Comparison of ENCODE assay signal across 8 mouse cellular contexts in the genomic region with DNA sequence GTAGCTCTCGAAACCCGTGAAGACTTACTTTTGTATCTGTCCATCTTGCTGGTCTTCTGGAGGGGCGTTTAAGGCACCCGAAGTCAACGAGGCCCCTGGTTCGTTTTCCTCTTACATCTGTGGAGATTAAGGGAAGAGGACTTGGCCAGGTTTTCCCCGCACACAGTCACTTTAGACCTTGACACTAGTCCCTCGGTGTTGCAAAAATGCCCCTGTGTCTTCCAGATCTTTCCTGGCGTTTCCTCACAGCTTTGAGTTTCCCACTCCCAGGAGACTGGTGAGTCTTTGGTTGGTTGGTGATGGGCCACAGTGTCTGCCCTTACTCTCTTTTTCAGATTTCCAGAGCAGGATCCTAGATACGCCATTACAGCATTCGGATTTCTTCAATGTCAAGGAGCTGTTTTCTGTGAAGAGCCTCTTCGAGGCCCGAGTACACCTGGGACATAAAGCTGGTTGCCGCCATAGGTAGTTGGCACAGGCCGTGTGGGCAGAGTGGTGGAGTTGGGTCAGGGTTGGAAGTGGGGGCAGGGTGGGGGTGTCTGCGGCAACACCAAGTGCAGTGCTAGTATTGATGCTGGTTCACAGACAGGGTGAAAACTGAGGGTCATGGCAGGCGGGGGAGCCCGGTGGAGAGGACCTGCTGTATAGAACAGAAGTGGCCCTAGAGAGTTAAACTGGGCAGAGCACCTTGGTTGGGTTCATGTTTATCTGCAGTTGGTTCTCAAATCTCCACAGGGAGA. TPM values are rescaled to one million over a fixed set of nuclear protein-coding genes. Genes with fewer than 3 reads are reported as not detected.
DNase-seq lines count a peak whose midpoint lies in the region; ATAC-seq and TF ChIP-seq lines count a peak whose summit lies in the region.

No protein-coding gene starts in this region.

- TF ChIP-seq CTCF in kidney, postnatal 0 days (IDR thresholded peaks at IDR 0.05; ENCODE audit: low read depth) = no peak
- no peak for TF ChIP-seq CTCF in bone marrow, adult 2 months (IDR thresholded peaks at IDR 0.05; ENCODE audit: control insufficient read depth, insufficient read depth, low read length)
- TF ChIP-seq CTCF in heart, postnatal 0 days (IDR thresholded peaks at IDR 0.05; ENCODE audit: low read depth) = no peak

- no peak for TF ChIP-seq EP300 in heart, postnatal 0 days (IDR thresholded peaks at IDR 0.05; ENCODE audit: low read depth)

- no peaks in the 10 kb centered on the region for H3K27me3 ChIP-seq in kidney, postnatal 0 days (ENCODE audit: insufficient read depth, low read length)
- H3K27me3 ChIP-seq in heart, postnatal 0 days (ENCODE audit: control insufficient read depth, insufficient read depth, low read length) = 0 out of 2 replicates have a peak, but pooled peaks cover 4% of the 10 kb centered on the region
- H3K27me3 ChIP-seq in midbrain, embryonic 12.5 days = peaks cover 16% of the 10 kb centered on the region

- H3K4me2 ChIP-seq in kidney, postnatal 0 days (ENCODE audit: low read length) = peak overlapping the region; percentile 85
- peak overlapping the region; percentile 76 for H3K4me2 ChIP-seq in heart, postnatal 0 days (ENCODE audit: low read depth, low read length)
- peak overlapping the region; percentile 83 for H3K4me2 ChIP-seq in midbrain, embryonic 12.5 days (replicated peaks)

- H3K4me3 ChIP-seq in kidney, postnatal 0 days (replicated peaks; ENCODE audit: low read depth, low read length) = peak overlapping the region; percentile 81
- H3K4me3 ChIP-seq in bone marrow, adult 2 months (replicated peaks; ENCODE audit: control insufficient read depth, low read depth, low read length) = peak overlapping the region; percentile 77
- peak overlapping the region; percentile 87 for H3K4me3 ChIP-seq in heart, postnatal 0 days (ENCODE audit: low read depth, low read length)
- H3K4me3 ChIP-seq in midbrain, embryonic 12.5 days = peak overlapping the region; percentile 75

- no peak overlapping the region for H3K27ac ChIP-seq in kidney, postnatal 0 days
- no peak overlapping the region for H3K27ac ChIP-seq in bone marrow, adult 2 months (ENCODE audit: control insufficient read depth, insufficient read depth, low read depth, low read length, poor library complexity)
- H3K27ac ChIP-seq in heart, postnatal 0 days (ENCODE audit: low read depth) = peak overlapping the region; percentile 54; the same call in 1 of the 2 replicates
- no peak overlapping the region for H3K27ac ChIP-seq in midbrain, embryonic 12.5 days (replicated peaks)

- intact Hi-C loops in gastrocnemius, postnatal 36 days (cut with DNase I) = no loop called here

- no peak for DNase-seq in kidney, postnatal 0 days (ENCODE audit: low spot score)
- DNase-seq in kidney, postnatal 4 days = no peak
- DNase-seq in heart, postnatal 0 days (ENCODE audit: low spot score) = no peak
- DNase-seq in gastrocnemius, postnatal 36 days = no peak
- no peak for DNase-seq in left cerebral cortex, adult 9 months (ENCODE audit: low spot score in 2 of 2)
- DNase-seq in urinary bladder, postnatal 36 days (ENCODE audit: low spot score in 2 of 2) = no peak

- no peak for ATAC-seq in kidney, postnatal 0 days (replicated peaks; ENCODE audit: low FRiP score, low read depth)
- ATAC-seq in heart, postnatal 0 days (ENCODE audit: insufficient read depth, low read depth) = no peak
- no peak for ATAC-seq in midbrain, embryonic 12.5 days (ENCODE audit: low FRiP score, low read depth)

- peaks cover 16% of the 10 kb centered on the region for H3K36me3 ChIP-seq in kidney, postnatal 0 days (ENCODE audit: insufficient read depth, low read length)
- peaks cover 27% of the 10 kb centered on the region for H3K36me3 ChIP-seq in heart, postnatal 0 days (replicated peaks; ENCODE audit: control insufficient read depth, insufficient read depth, low read length)
- peaks cover 46% of the 10 kb centered on the region for H3K36me3 ChIP-seq in midbrain, embryonic 12.5 days

- TF ChIP-seq POLR2A in bone marrow, adult 2 months (IDR thresholded peaks at IDR 0.05; ENCODE audit: borderline replicate concordance, control insufficient read depth, low read depth, low read length) = no peak

- 55% methylated on average over 18 of the region's 18 CpGs for WGBS in kidney, postnatal 0 days
- 49% methylated on average over 18 of the region's 18 CpGs for WGBS in bone marrow, adult 2 months
- 51% methylated on average over 18 of the region's 18 CpGs for WGBS in heart, postnatal 0 days
- 54% methylated on average over 18 of the region's 18 CpGs for WGBS in midbrain, embryonic 12.5 days

- H3K4me1 ChIP-seq in kidney, postnatal 0 days (replicated peaks; ENCODE audit: insufficient read depth, low read length) = peaks cover 12% of the 10 kb centered on the region; the same call in 1 of the 2 replicates
- no peaks in the 10 kb centered on the region; the same call in 1 of the 2 replicates for H3K4me1 ChIP-seq in bone marrow, adult 2 months (ENCODE audit: control insufficient read depth, insufficient read depth, low read length)
- peaks cover 6% of the 10 kb centered on the region; the same call in 1 of the 2 replicates for H3K4me1 ChIP-seq in heart, postnatal 0 days (ENCODE audit: control insufficient read depth, insufficient read depth)
- H3K4me1 ChIP-seq in midbrain, embryonic 12.5 days = peaks cover 22% of the 10 kb centered on the region

- peak overlapping the region; percentile 93 for H3K9ac ChIP-seq in kidney, postnatal 0 days (ENCODE audit: low read depth, low read length)
- H3K9ac ChIP-seq in heart, postnatal 0 days (replicated peaks; ENCODE audit: low read depth, low read length) = peak overlapping the region; percentile 91
- peak overlapping the region; percentile 90 for H3K9ac ChIP-seq in midbrain, embryonic 12.5 days (replicated peaks)

- peaks cover 4% of the 10 kb centered on the region; the same call in 1 of the 2 replicates for H3K9me3 ChIP-seq in kidney, postnatal 0 days (replicated peaks; ENCODE audit: low read length)
- H3K9me3 ChIP-seq in heart, postnatal 0 days (replicated peaks; ENCODE audit: control insufficient read depth, low read length) = no peaks in the 10 kb centered on the region; the same call in 1 of the 2 replicates
- no peaks in the 10 kb centered on the region; the same call in 1 of the 2 replicates for H3K9me3 ChIP-seq in midbrain, embryonic 12.5 days

RNA-seq across cellular contexts. Expression of a gene that starts 0.8 kb away (rescaled TPM):
- 51.9 and 54.1 TPM in 2 replicates for polyA plus RNA-seq in kidney, postnatal 0 days (2015; fragmentation: Nextera tagmentation; extraction: Ambion mirVana)
- 8.8 and 13.7 TPM in 2 replicates for polyA plus RNA-seq in bone marrow, adult 2 months (2011; ENCODE audit: insufficient read depth, insufficient read length, low replicate concordance, missing spikeins)
- total RNA-seq in heart, postnatal 0 days (2014; rRNA removed; ENCODE audit: low replicate concordance) = 29.8 and 37.1 TPM in 2 replicates
- polyA plus RNA-seq in heart, postnatal 0 days (2015; fragmentation: Nextera tagmentation; extraction: Ambion mirVana) = 40.9 and 45.0 TPM in 2 replicates
- 53.3 and 54.5 TPM in 2 replicates for polyA plus RNA-seq in midbrain, embryonic 12.5 days (2016; fragmentation: Nextera tagmentation; extraction: Ambion mirVana)
- total RNA-seq in gastrocnemius, postnatal 36 days (2021) = 10 to 100 TPM; 21.4 to 24.8 TPM

RNA-seq across cellular contexts. Expression of a gene that starts 2.5 kb away (rescaled TPM):
- polyA plus RNA-seq in kidney, postnatal 0 days (2015; fragmentation: Nextera tagmentation; extraction: Ambion mirVana) = 0.22 and 0.49 TPM in 2 replicates
- polyA plus RNA-seq in bone marrow, adult 2 months (2011; ENCODE audit: insufficient read depth, insufficient read length, low replicate concordance, missing spikeins) = 6.8 TPM in 1 of 2 replicates, not detected in the other
- total RNA-seq in heart, postnatal 0 days (2014; rRNA removed; ENCODE audit: low replicate concordance) = not detected in 2 replicates
- 0.15 and 0.65 TPM in 2 replicates for polyA plus RNA-seq in heart, postnatal 0 days (2015; fragmentation: Nextera tagmentation; extraction: Ambion mirVana)
- 0.59 and 0.75 TPM in 2 replicates for polyA plus RNA-seq in midbrain, embryonic 12.5 days (2016; fragmentation: Nextera tagmentation; extraction: Ambion mirVana)
- not detected for total RNA-seq in gastrocnemius, postnatal 36 days (2021)

RNA-seq across cellular contexts. Expression of a gene that starts 22.1 kb away (rescaled TPM):
- 2.4 and 2.8 TPM in 2 replicates for polyA plus RNA-seq in kidney, postnatal 0 days (2015; fragmentation: Nextera tagmentation; extraction: Ambion mirVana)
- 0.29 and 0.45 TPM in 2 replicates for polyA plus RNA-seq in bone marrow, adult 2 months (2011; ENCODE audit: insufficient read depth, insufficient read length, low replicate concordance, missing spikeins)
- 4.4 and 18.0 TPM in 2 replicates for total RNA-seq in heart, postnatal 0 days (2014; rRNA removed; ENCODE audit: low replicate concordance)
- polyA plus RNA-seq in heart, postnatal 0 days (2015; fragmentation: Nextera tagmentation; extraction: Ambion mirVana) = 1.7 and 2.0 TPM in 2 replicates
- polyA plus RNA-seq in midbrain, embryonic 12.5 days (2016; fragmentation: Nextera tagmentation; extraction: Ambion mirVana) = 8.6 and 10.3 TPM in 2 replicates
- total RNA-seq in gastrocnemius, postnatal 36 days (2021) = 1 to 10 TPM; 1.6 to 2.0 TPM

RNA-seq across cellular contexts. Expression of a gene that starts 28.0 kb away (rescaled TPM):
- polyA plus RNA-seq in kidney, postnatal 0 days (2015; fragmentation: Nextera tagmentation; extraction: Ambion mirVana) = 2.4 and 3.8 TPM in 2 replicates
- polyA plus RNA-seq in bone marrow, adult 2 months (2011; ENCODE audit: insufficient read depth, insufficient read length, low replicate concordance, missing spikeins) = 1.8 TPM in 1 of 2 replicates, not detected in the other
- total RNA-seq in heart, postnatal 0 days (2014; rRNA removed; ENCODE audit: low replicate concordance) = 0.15 and 0.42 TPM in 2 replicates
- polyA plus RNA-seq in heart, postnatal 0 days (2015; fragmentation: Nextera tagmentation; extraction: Ambion mirVana) = 0.11 TPM in 1 of 2 replicates, not detected in the other
- 1.0 and 1.2 TPM in 2 replicates for polyA plus RNA-seq in midbrain, embryonic 12.5 days (2016; fragmentation: Nextera tagmentation; extraction: Ambion mirVana)
- total RNA-seq in gastrocnemius, postnatal 36 days (2021) = 1 to 10 TPM in 1 of 2 experiments, under 1 TPM in 1; 0.79 to 1.2 TPM

RNA-seq across cellular contexts. Expression of a gene that starts 37.2 kb away (rescaled TPM):
- polyA plus RNA-seq in kidney, postnatal 0 days (2015; fragmentation: Nextera tagmentation; extraction: Ambion mirVana) = 10.2 and 11.1 TPM in 2 replicates
- polyA plus RNA-seq in bone marrow, adult 2 months (2011; ENCODE audit: insufficient read depth, insufficient read length, low replicate concordance, missing spikeins) = not detected in 2 replicates
- not detected in 2 replicates for total RNA-seq in heart, postnatal 0 days (2014; rRNA removed; ENCODE audit: low replicate concordance)
- 0.49 TPM in 1 of 2 replicates, not detected in the other for polyA plus RNA-seq in heart, postnatal 0 days (2015; fragmentation: Nextera tagmentation; extraction: Ambion mirVana)
- polyA plus RNA-seq in midbrain, embryonic 12.5 days (2016; fragmentation: Nextera tagmentation; extraction: Ambion mirVana) = 1.5 TPM in 1 of 2 replicates, not detected in the other
- not detected for total RNA-seq in gastrocnemius, postnatal 36 days (2021)
